Mouse (Mus musculus): Measurements from ENCODE around the gene Klhl25.
"Not testable (repeated sequence)": the region's sequence is repeated elsewhere in the genome, so short reads cannot be mapped to it uniquely, and the experiment has no call there.

The Klhl25 gene

GRCm38 (mm10) chr7:75873746-75874145 is 25.6 kb downstream of the Klhl25 start:
- no peak for DNase-seq (ENCODE audit: low spot score)

GRCm38 (mm10) chr7:75879436-75879835 is 31.3 kb downstream of the Klhl25 start:
- DNase-seq (ENCODE audit: low spot score): not testable (repeated sequence)

- no peak for DNase-seq (ENCODE audit: low spot score)
Measured at GRCm38 (mm10) chr7:75880236-75880635, 32.1 kb downstream of the Klhl25 start.

GRCm38 (mm10) chr7:75880650-75881049 is 32.5 kb downstream of the Klhl25 start:
- DNase-seq (ENCODE audit: low spot score): peak; percentile 81

GRCm38 (mm10) chr7:75881376-75881775 is 33.3 kb downstream of the Klhl25 start:
- no peak for DNase-seq (ENCODE audit: low spot score)

GRCm38 (mm10) chr7:75881791-75882190 is 33.7 kb downstream of the Klhl25 start:
- no peak for DNase-seq (ENCODE audit: low spot score)

GRCm38 (mm10) chr7:75891466-75891865 is 43.4 kb downstream of the Klhl25 start:
- DNase-seq (ENCODE audit: low spot score): no peak

- DNase-seq (ENCODE audit: low spot score): no peak
Measured at GRCm38 (mm10) chr7:75892737-75893136, 44.6 kb downstream of the Klhl25 start.

- DNase-seq (ENCODE audit: low spot score): no peak
Measured at GRCm38 (mm10) chr7:75893709-75894108, 45.6 kb downstream of the Klhl25 start.

GRCm38 (mm10) chr7:75897041-75897440 is 48.9 kb downstream of the Klhl25 start:
- no peak for DNase-seq (ENCODE audit: low spot score)

- DNase-seq (ENCODE audit: low spot score): no peak
Measured at GRCm38 (mm10) chr7:75899102-75899501, 51.0 kb downstream of the Klhl25 start.

GRCm38 (mm10) chr7:75899517-75899916 is 51.4 kb downstream of the Klhl25 start:
- DNase-seq (ENCODE audit: low spot score): no peak

GRCm38 (mm10) chr7:75899954-75900353 is 51.8 kb downstream of the Klhl25 start:
- no peak for DNase-seq (ENCODE audit: low spot score)

- DNase-seq (ENCODE audit: low spot score): no peak
Measured at GRCm38 (mm10) chr7:75905145-75905544, 57.0 kb downstream of the Klhl25 start.

- peak; percentile 9 for DNase-seq (ENCODE audit: low spot score)
Measured at GRCm38 (mm10) chr7:75910035-75910651, 62.0 kb downstream of the Klhl25 start.

GRCm38 (mm10) chr7:75910652-75911035 is 62.5 kb downstream of the Klhl25 start:
- DNase-seq (ENCODE audit: low spot score): no peak

GRCm38 (mm10) chr7:75913952-75914351 is 65.8 kb downstream of the Klhl25 start:
- peak; percentile 51 for DNase-seq (ENCODE audit: low spot score)

- DNase-seq (ENCODE audit: low spot score): not testable (repeated sequence)
Measured at GRCm38 (mm10) chr7:75915550-75915949, 67.4 kb downstream of the Klhl25 start.

- DNase-seq (ENCODE audit: low spot score): no peak
Measured at GRCm38 (mm10) chr7:75917662-75918061, 69.6 kb downstream of the Klhl25 start.

GRCm38 (mm10) chr7:75919745-75920144 is 71.6 kb downstream of the Klhl25 start:
- DNase-seq (ENCODE audit: low spot score): not testable (repeated sequence)

Measured in spleen, adult 12 weeks (tissue).